Mouse (Mus musculus): ENCODE measurements around the gene Upp2. TPM values are rescaled to one million over a fixed set of nuclear protein-coding genes. Genes with fewer than 3 reads are reported as not detected.

The Upp2 gene
- polyA plus RNA-seq, 1 experiment from 2014 or later = 1.8 TPM

DNA sequence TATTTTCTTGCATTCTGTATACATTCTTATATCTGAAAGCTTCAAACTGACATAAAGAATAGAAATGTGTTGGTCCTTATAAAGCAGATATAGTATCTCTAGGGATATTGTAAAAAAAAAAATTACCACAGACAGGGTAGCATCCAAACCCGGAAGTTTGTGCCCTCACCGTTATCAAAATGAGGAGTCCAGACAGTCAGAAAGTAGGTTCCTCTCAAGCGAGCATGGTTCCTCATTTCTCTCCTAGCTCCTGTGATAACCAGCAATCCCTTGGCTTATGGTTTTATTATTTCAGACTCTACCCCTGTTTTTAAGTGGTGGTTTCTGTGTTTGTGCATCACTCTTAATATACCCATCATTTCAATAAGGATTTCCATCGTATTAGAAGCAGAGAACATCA, 134.5 kb downstream of the Upp2 start:
- Histone ChIP-seq H3K27ac (no peak overlapping the region), H3K9ac (no peak overlapping the region), H3K4me1 (no peaks in the 10 kb centered on the region), H3K27me3 (replicated peaks) (no peaks in the 10 kb centered on the region), H3K36me3 (no peaks in the 10 kb centered on the region), H3K4me2 (no peak overlapping the region), H3K4me3 (no peak overlapping the region), H3K9me3 (replicated peaks) (no peaks in the 10 kb centered on the region)
- no peak for ATAC-seq
- WGBS (ENCODE audit: insufficient replicate concordance) = 43% methylated on average over 4 of the region's 4 CpGs

- 84% methylated on average over 6 of the region's 6 CpGs for WGBS (ENCODE audit: insufficient replicate concordance)
- no peaks in the 10 kb centered on the region for H3K4me1 ChIP-seq
- H3K4me3 ChIP-seq = no peak overlapping the region
- no peak for ATAC-seq
- H3K9ac ChIP-seq = no peak overlapping the region
- no peaks in the 10 kb centered on the region for H3K36me3 ChIP-seq
- H3K27ac ChIP-seq = no peak overlapping the region
- no peaks in the 10 kb centered on the region for H3K9me3 ChIP-seq (replicated peaks)
- no peak overlapping the region for H3K4me2 ChIP-seq
- H3K27me3 ChIP-seq (replicated peaks) = no peaks in the 10 kb centered on the region
These were observed 136.1 kb downstream of the Upp2 start for GRCm38 (mm10) chr2:58703226-58703625.

GRCm38 (mm10) chr2:58703646-58704045, 136.5 kb downstream of the Upp2 start:
- WGBS (ENCODE audit: insufficient replicate concordance) = 79% methylated on average over 6 of the region's 6 CpGs
- Histone ChIP-seq H3K4me1 (no peaks in the 10 kb centered on the region), H3K4me2 (no peak overlapping the region), H3K9ac (no peak overlapping the region), H3K27me3 (replicated peaks) (no peaks in the 10 kb centered on the region), H3K4me3 (no peak overlapping the region), H3K27ac (no peak overlapping the region), H3K9me3 (replicated peaks) (no peaks in the 10 kb centered on the region), H3K36me3 (no peaks in the 10 kb centered on the region)
- no peak for ATAC-seq

GRCm38 (mm10) chr2:58704576-58704975, 137.5 kb downstream of the Upp2 start:
- Histone ChIP-seq H3K36me3 (no peaks in the 10 kb centered on the region), H3K27me3 (replicated peaks) (no peaks in the 10 kb centered on the region), H3K4me3 (no peak overlapping the region), H3K27ac (no peak overlapping the region), H3K9me3 (replicated peaks) (no peaks in the 10 kb centered on the region), H3K9ac (no peak overlapping the region), H3K4me1 (no peaks in the 10 kb centered on the region), H3K4me2 (no peak overlapping the region)
- ATAC-seq = no peak
- 65% methylated on average over 3 of the region's 3 CpGs for WGBS (ENCODE audit: insufficient replicate concordance)

GRCm38 (mm10) chr2:58707676-58708075, 140.6 kb downstream of the Upp2 start:
- 69% methylated on average over 3 of the region's 3 CpGs for WGBS (ENCODE audit: insufficient replicate concordance)
- Histone ChIP-seq H3K9ac (no peak overlapping the region), H3K4me3 (no peak overlapping the region), H3K36me3 (no peaks in the 10 kb centered on the region), H3K4me1 (no peaks in the 10 kb centered on the region), H3K27me3 (replicated peaks) (no peaks in the 10 kb centered on the region), H3K9me3 (replicated peaks) (no peaks in the 10 kb centered on the region), H3K27ac (no peak overlapping the region), H3K4me2 (no peak overlapping the region)
- ATAC-seq = no peak

GRCm38 (mm10) chr2:58710234-58710633, 143.1 kb downstream of the Upp2 start:
- ATAC-seq = no peak
- no peaks in the 10 kb centered on the region for H3K36me3 ChIP-seq
- no peak overlapping the region for H3K4me2 ChIP-seq
- H3K27me3 ChIP-seq (replicated peaks) = no peaks in the 10 kb centered on the region
- no peak overlapping the region for H3K9ac ChIP-seq
- H3K27ac ChIP-seq = no peak overlapping the region
- no peaks in the 10 kb centered on the region for H3K4me1 ChIP-seq
- H3K4me3 ChIP-seq = no peak overlapping the region
- no peaks in the 10 kb centered on the region for H3K9me3 ChIP-seq (replicated peaks)
- 75% methylated on average over 5 of the region's 5 CpGs for WGBS (ENCODE audit: insufficient replicate concordance)

DNA sequence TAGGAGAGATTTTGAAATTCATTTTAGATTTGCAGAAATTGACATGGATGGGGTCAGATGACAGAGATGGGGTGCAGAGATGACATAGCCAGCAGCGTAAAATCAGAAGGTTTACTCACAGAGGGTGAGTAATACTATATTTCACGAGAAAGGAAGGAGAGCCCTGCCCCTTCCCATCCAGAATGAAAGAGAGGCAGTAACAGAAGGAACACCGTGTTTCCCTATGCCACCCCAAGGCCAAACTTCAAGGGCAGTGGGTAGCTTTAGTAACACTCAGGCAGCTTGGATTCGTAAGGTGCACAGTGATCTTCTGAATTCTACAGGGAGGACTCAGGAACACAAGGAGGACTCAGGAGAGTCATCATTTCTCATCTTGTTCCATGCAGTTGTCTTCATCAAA, 144.0 kb downstream of the Upp2 start:
- 72% methylated on average over 4 of the region's 4 CpGs for WGBS (ENCODE audit: insufficient replicate concordance)

GRCm38 (mm10) chr2:58711491-58711890, 144.4 kb downstream of the Upp2 start:
- Histone ChIP-seq H3K36me3 (no peaks in the 10 kb centered on the region), H3K27me3 (replicated peaks) (no peaks in the 10 kb centered on the region), H3K4me3 (no peak overlapping the region), H3K9me3 (replicated peaks) (no peaks in the 10 kb centered on the region), H3K27ac (no peak overlapping the region), H3K9ac (no peak overlapping the region), H3K4me1 (no peaks in the 10 kb centered on the region), H3K4me2 (no peak overlapping the region)
- ATAC-seq = no peak
- 69% methylated on average over 2 of the region's 2 CpGs for WGBS (ENCODE audit: insufficient replicate concordance)

More for the DNA sequence above, 144.0 kb downstream of the Upp2 start:
- ATAC-seq = no peak
- Histone ChIP-seq H3K4me1 (no peaks in the 10 kb centered on the region), H3K4me2 (no peak overlapping the region), H3K27me3 (replicated peaks) (no peaks in the 10 kb centered on the region), H3K36me3 (no peaks in the 10 kb centered on the region), H3K9me3 (replicated peaks) (no peaks in the 10 kb centered on the region), H3K4me3 (no peak overlapping the region), H3K27ac (no peak overlapping the region), H3K9ac (no peak overlapping the region)

GRCm38 (mm10) chr2:58711935-58712334, 144.8 kb downstream of the Upp2 start:
- 58% methylated on average over 5 of the region's 5 CpGs for WGBS (ENCODE audit: insufficient replicate concordance)
- ATAC-seq = no peak
- Histone ChIP-seq H3K27ac (no peak overlapping the region), H3K4me2 (no peak overlapping the region), H3K9ac (no peak overlapping the region), H3K4me1 (no peaks in the 10 kb centered on the region), H3K4me3 (no peak overlapping the region), H3K36me3 (no peaks in the 10 kb centered on the region), H3K9me3 (replicated peaks) (no peaks in the 10 kb centered on the region), H3K27me3 (replicated peaks) (no peaks in the 10 kb centered on the region)

- 47% methylated on average over 3 of the region's 3 CpGs for WGBS (ENCODE audit: insufficient replicate concordance)
These were observed 150.8 kb downstream of the Upp2 start for GRCm38 (mm10) chr2:58717898-58718297.

DNA sequence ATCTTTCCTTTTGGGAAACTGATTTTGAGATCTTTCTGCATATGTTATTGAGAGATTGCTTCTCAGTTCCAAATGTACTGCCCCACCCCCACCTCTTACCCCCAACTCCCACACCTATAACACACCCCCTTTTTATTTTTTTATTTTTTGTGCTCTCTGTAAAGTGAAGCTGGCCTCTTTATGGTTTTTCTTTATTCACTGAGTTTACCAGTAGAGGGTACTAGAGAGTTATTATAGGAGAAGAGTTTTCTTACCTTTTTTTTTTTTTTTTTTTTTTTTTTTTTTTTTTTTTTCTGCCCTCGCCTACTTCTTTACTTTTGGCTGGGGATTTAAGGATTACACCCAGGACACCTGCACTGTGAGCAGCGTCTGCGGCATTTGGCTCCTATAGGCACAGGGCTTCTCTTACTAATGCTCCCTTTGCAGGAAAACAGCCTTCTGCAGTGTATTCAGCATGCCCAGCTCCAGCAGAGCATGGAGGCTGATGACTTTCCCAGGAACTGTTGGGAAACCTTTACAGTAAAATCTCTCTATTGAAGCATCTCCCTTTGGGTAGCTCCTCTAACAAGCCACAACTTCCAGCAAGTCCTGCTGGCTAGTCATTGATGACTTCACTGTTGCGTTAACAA, 170.2 kb downstream of the Upp2 start:
- Histone ChIP-seq H3K36me3 (no peaks in the 10 kb centered on the region), H3K4me2 (no peak overlapping the region), H3K27me3 (replicated peaks) (no peaks in the 10 kb centered on the region), H3K9me3 (replicated peaks) (no peaks in the 10 kb centered on the region), H3K9ac (no peak overlapping the region), H3K4me3 (no peak overlapping the region), H3K4me1 (no peaks in the 10 kb centered on the region), H3K27ac (no peak overlapping the region)
- 31% methylated on average over 4 of the region's 4 CpGs for WGBS (ENCODE audit: insufficient replicate concordance)
- no peak for ATAC-seq

More at GRCm38 (mm10) chr2:58717898-58718297, 150.8 kb downstream of the Upp2 start:
- H3K9ac ChIP-seq = no peak overlapping the region
- 0 out of 2 replicates have a peak, but pooled peaks cover 4% of the 10 kb centered on the region for H3K9me3 ChIP-seq (replicated peaks)
- no peak overlapping the region for H3K4me3 ChIP-seq
- H3K4me2 ChIP-seq = no peak overlapping the region
- no peaks in the 10 kb centered on the region for H3K36me3 ChIP-seq
- H3K27me3 ChIP-seq (replicated peaks) = no peaks in the 10 kb centered on the region
- no peak overlapping the region for H3K27ac ChIP-seq
- H3K4me1 ChIP-seq = no peaks in the 10 kb centered on the region
- no peak for ATAC-seq

DNA sequence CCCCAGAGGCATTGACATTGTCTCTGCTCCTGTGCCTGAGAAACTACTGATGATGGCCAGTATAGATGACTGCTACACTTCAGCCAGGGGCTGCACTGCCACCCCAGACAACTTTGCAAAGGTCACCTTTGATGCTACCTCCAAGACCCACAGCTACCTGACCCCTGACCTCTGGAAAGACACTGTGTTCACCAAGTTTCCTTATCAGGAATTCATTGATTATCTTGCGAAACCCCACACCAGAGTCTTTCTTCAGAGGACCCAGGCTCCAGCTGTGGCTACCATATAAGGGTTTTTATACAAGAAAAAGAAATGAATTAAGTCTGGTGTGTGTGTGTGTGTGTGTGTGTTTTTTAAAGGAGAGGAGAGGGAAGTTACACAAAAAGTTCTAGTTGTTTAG, 174.1 kb downstream of the Upp2 start:
- ATAC-seq = no peak
- no peaks in the 10 kb centered on the region for H3K36me3 ChIP-seq
- no peak overlapping the region for H3K9ac ChIP-seq
- no peaks in the 10 kb centered on the region for H3K9me3 ChIP-seq (replicated peaks)
- no peak overlapping the region for H3K27ac ChIP-seq
- no peak overlapping the region for H3K4me2 ChIP-seq
- no peak overlapping the region for H3K4me3 ChIP-seq
- H3K4me1 ChIP-seq = no peaks in the 10 kb centered on the region
- WGBS (ENCODE audit: insufficient replicate concordance) = 59% methylated on average over 1 of the region's 1 CpGs
- H3K27me3 ChIP-seq (replicated peaks) = no peaks in the 10 kb centered on the region

GRCm38 (mm10) chr2:58742026-58742425, 174.9 kb downstream of the Upp2 start:
- Histone ChIP-seq H3K9ac (no peak overlapping the region), H3K27ac (no peak overlapping the region), H3K36me3 (no peaks in the 10 kb centered on the region), H3K4me1 (no peaks in the 10 kb centered on the region), H3K9me3 (replicated peaks) (no peaks in the 10 kb centered on the region), H3K27me3 (replicated peaks) (no peaks in the 10 kb centered on the region), H3K4me3 (no peak overlapping the region), H3K4me2 (no peak overlapping the region)
- WGBS (ENCODE audit: insufficient replicate concordance) = 80% methylated on average over 4 of the region's 4 CpGs
- ATAC-seq = no peak
